Mouse (Mus musculus): Measurements from ENCODE around the gene Arsk. TPM values are rescaled to one million over a fixed set of nuclear protein-coding genes. Genes with fewer than 3 reads are reported as not detected.
A peak's percentile ranks its signal among the peaks of the same experiment; 100 is the strongest.

Arsk gene
- polyA plus RNA-seq, 1 experiment from 2014 or later = 9.3 TPM

GRCm38 (mm10) chr13:76062569-76062968, 35.9 kb downstream of the Arsk start:
- H3K36me3 ChIP-seq = peaks cover 11% of the 10 kb centered on the region; the same call in 1 of the 2 replicates
- WGBS = 88% methylated on average over 3 of the region's 3 CpGs
- H3K4me2 ChIP-seq = no peak overlapping the region
- ATAC-seq (replicated peaks; ENCODE audit: low FRiP score) = no peak
- H3K9ac ChIP-seq = no peak overlapping the region
- no peak overlapping the region for H3K4me3 ChIP-seq (replicated peaks)
- H3K9me3 ChIP-seq (replicated peaks) = no peaks in the 10 kb centered on the region
- H3K27ac ChIP-seq = no peak overlapping the region
- peaks cover 9% of the 10 kb centered on the region for H3K27me3 ChIP-seq
- 0 out of 2 replicates have a peak, but pooled peaks cover 7% of the 10 kb centered on the region for H3K4me1 ChIP-seq

GRCm38 (mm10) chr13:76062126-76062525, 36.3 kb downstream of the Arsk start:
- H3K36me3 ChIP-seq = peaks cover 11% of the 10 kb centered on the region; the same call in 1 of the 2 replicates
- peaks cover 13% of the 10 kb centered on the region for H3K27me3 ChIP-seq
- H3K4me2 ChIP-seq = no peak overlapping the region
- no peak overlapping the region for H3K27ac ChIP-seq
- no peak overlapping the region for H3K9ac ChIP-seq
- 92% methylated on average over 3 of the region's 3 CpGs for WGBS
- H3K9me3 ChIP-seq (replicated peaks) = no peaks in the 10 kb centered on the region
- H3K4me3 ChIP-seq (replicated peaks) = no peak overlapping the region
- 0 out of 2 replicates have a peak, but pooled peaks cover 7% of the 10 kb centered on the region for H3K4me1 ChIP-seq
- no peak for ATAC-seq (replicated peaks; ENCODE audit: low FRiP score)

GRCm38 (mm10) chr13:76059591-76059990, 38.9 kb downstream of the Arsk start:
- Histone ChIP-seq H3K4me3 (replicated peaks) (no peak overlapping the region), H3K4me2 (no peak overlapping the region), H3K27me3 (peaks cover 39% of the 10 kb centered on the region), H3K27ac (no peak overlapping the region), H3K9me3 (replicated peaks) (no peaks in the 10 kb centered on the region), H3K9ac (no peak overlapping the region), H3K36me3 (peaks cover 4% of the 10 kb centered on the region; the same call in 1 of the 2 replicates), H3K4me1 (peaks cover 23% of the 10 kb centered on the region)
- no peak for ATAC-seq (replicated peaks; ENCODE audit: low FRiP score)
- 80% methylated on average over 4 of the region's 4 CpGs for WGBS

- no peak for ATAC-seq (replicated peaks; ENCODE audit: low FRiP score)
- H3K27me3 ChIP-seq = peaks cover 48% of the 10 kb centered on the region
- no peak overlapping the region for H3K4me3 ChIP-seq (replicated peaks)
- H3K27ac ChIP-seq = no peak overlapping the region
- H3K36me3 ChIP-seq = no peaks in the 10 kb centered on the region
- no peaks in the 10 kb centered on the region for H3K9me3 ChIP-seq (replicated peaks)
- WGBS = 61% methylated on average over 10 of the region's 10 CpGs
- H3K9ac ChIP-seq = no peak overlapping the region
- H3K4me1 ChIP-seq = peaks cover 19% of the 10 kb centered on the region
- no peak overlapping the region for H3K4me2 ChIP-seq
Measured at GRCm38 (mm10) chr13:76057267-76058069, 41.0 kb downstream of the Arsk start.

- Histone ChIP-seq H3K27me3 (peaks cover 48% of the 10 kb centered on the region), H3K4me3 (replicated peaks) (peak within 1 kb of the TSS; percentile 48), H3K4me1 (peaks cover 19% of the 10 kb centered on the region), H3K9ac (peak within 1 kb of the TSS; percentile 41), H3K36me3 (no peaks in the 10 kb centered on the region), H3K27ac (no peak within 1 kb of the TSS), H3K4me2 (peak within 1 kb of the TSS; percentile 98), H3K9me3 (replicated peaks) (no peaks in the 10 kb centered on the region)
- no peak for ATAC-seq (replicated peaks; ENCODE audit: low FRiP score)
- WGBS = 15% methylated on average over 10 of the region's 10 CpGs
Measured at GRCm38 (mm10) chr13:76056896-76057266, 41.6 kb downstream of the Arsk start, which contains the start of gene Gpr150. Gene Gpr150 (minus strand): TSS chr13:76056996.

- H3K27ac ChIP-seq = no peak overlapping the region
- H3K4me3 ChIP-seq (replicated peaks) = peak overlapping the region; percentile 48
- H3K9me3 ChIP-seq (replicated peaks) = no peaks in the 10 kb centered on the region
- H3K4me2 ChIP-seq = peak overlapping the region; percentile 98
- WGBS = 1% methylated on average over 34 of the region's 34 CpGs
- H3K36me3 ChIP-seq = no peaks in the 10 kb centered on the region
- H3K4me1 ChIP-seq = peaks cover 19% of the 10 kb centered on the region
- peaks cover 48% of the 10 kb centered on the region for H3K27me3 ChIP-seq
- peak overlapping the region; percentile 41 for H3K9ac ChIP-seq
- peak; percentile 90 for ATAC-seq (replicated peaks; ENCODE audit: low FRiP score)
Measured at GRCm38 (mm10) chr13:76056261-76056724, 42.2 kb downstream of the Arsk start.

GRCm38 (mm10) chr13:76055391-76056232, 42.8 kb downstream of the Arsk start:
- peak; percentile 76 for ATAC-seq (replicated peaks; ENCODE audit: low FRiP score)
- Histone ChIP-seq H3K4me2 (peak overlapping the region; percentile 98), H3K27ac (no peak overlapping the region), H3K36me3 (no peaks in the 10 kb centered on the region), H3K27me3 (peaks cover 48% of the 10 kb centered on the region), H3K9me3 (replicated peaks) (no peaks in the 10 kb centered on the region), H3K4me1 (peaks cover 19% of the 10 kb centered on the region), H3K4me3 (replicated peaks) (peak overlapping the region; percentile 48), H3K9ac (peak overlapping the region; percentile 41)
- WGBS = under 1% methylated on average over 57 of the region's 59 CpGs

- H3K27ac ChIP-seq = no peak overlapping the region
- H3K4me1 ChIP-seq = no peaks in the 10 kb centered on the region
- no peak overlapping the region for H3K4me3 ChIP-seq (replicated peaks)
- ATAC-seq (replicated peaks; ENCODE audit: low FRiP score) = no peak
- H3K9me3 ChIP-seq (replicated peaks) = no peaks in the 10 kb centered on the region
- H3K36me3 ChIP-seq = no peaks in the 10 kb centered on the region
- no peak overlapping the region for H3K9ac ChIP-seq
- H3K4me2 ChIP-seq = no peak overlapping the region
- H3K27me3 ChIP-seq = no peaks in the 10 kb centered on the region
Measured at GRCm38 (mm10) chr13:76044971-76045370, 53.5 kb downstream of the Arsk start.

- peak; percentile 40; the same call in 1 of the 2 replicates for ATAC-seq (replicated peaks; ENCODE audit: low FRiP score)
- no peak overlapping the region for H3K9ac ChIP-seq
- 52% methylated on average over 1 of the region's 1 CpGs for whole genome bisulfite sequencing
- H3K4me3 ChIP-seq (replicated peaks) = no peak overlapping the region
- no peaks in the 10 kb centered on the region for H3K36me3 ChIP-seq
- no peak overlapping the region for H3K4me2 ChIP-seq
- H3K27ac ChIP-seq = no peak overlapping the region
- H3K9me3 ChIP-seq (replicated peaks) = no peaks in the 10 kb centered on the region
- H3K4me1 ChIP-seq = no peaks in the 10 kb centered on the region
- H3K27me3 ChIP-seq = no peaks in the 10 kb centered on the region
Measured at GRCm38 (mm10) chr13:76042455-76042854, 56.0 kb downstream of the Arsk start.

GRCm38 (mm10) chr13:76024588-76024987, 73.9 kb downstream of the Arsk start:
- no peak overlapping the region for H3K27ac ChIP-seq
- no peaks in the 10 kb centered on the region for H3K36me3 ChIP-seq
- no peak overlapping the region for H3K4me2 ChIP-seq
- no peak overlapping the region for H3K4me3 ChIP-seq (replicated peaks)
- H3K9me3 ChIP-seq (replicated peaks) = no peaks in the 10 kb centered on the region
- H3K9ac ChIP-seq = no peak overlapping the region
- 54% methylated on average over 3 of the region's 3 CpGs for WGBS
- no peaks in the 10 kb centered on the region for H3K27me3 ChIP-seq
- H3K4me1 ChIP-seq = no peaks in the 10 kb centered on the region
- no peak for ATAC-seq (replicated peaks; ENCODE audit: low FRiP score)

- peaks cover 6% of the 10 kb centered on the region for H3K4me1 ChIP-seq
- WGBS = 88% methylated on average over 2 of the region's 2 CpGs
- H3K9ac ChIP-seq = no peak overlapping the region
- H3K9me3 ChIP-seq (replicated peaks) = no peaks in the 10 kb centered on the region
- H3K36me3 ChIP-seq = no peaks in the 10 kb centered on the region
- no peak overlapping the region for H3K4me2 ChIP-seq
- no peaks in the 10 kb centered on the region for H3K27me3 ChIP-seq
- no peak overlapping the region for H3K27ac ChIP-seq
- ATAC-seq (replicated peaks; ENCODE audit: low FRiP score) = no peak
- no peak overlapping the region for H3K4me3 ChIP-seq (replicated peaks)
Measured at GRCm38 (mm10) chr13:76021782-76022181, 76.7 kb downstream of the Arsk start.
